Mouse (Mus musculus): ENCODE data around the gene Ubald2. TPM values are rescaled to one million over a fixed set of nuclear protein-coding genes. Genes with fewer than 3 reads are reported as not detected.

The Ubald2 gene
- total and polyA plus RNA-seq, 3 experiments = 56.8 to 77.7 TPM; not detected in 1

DNA sequence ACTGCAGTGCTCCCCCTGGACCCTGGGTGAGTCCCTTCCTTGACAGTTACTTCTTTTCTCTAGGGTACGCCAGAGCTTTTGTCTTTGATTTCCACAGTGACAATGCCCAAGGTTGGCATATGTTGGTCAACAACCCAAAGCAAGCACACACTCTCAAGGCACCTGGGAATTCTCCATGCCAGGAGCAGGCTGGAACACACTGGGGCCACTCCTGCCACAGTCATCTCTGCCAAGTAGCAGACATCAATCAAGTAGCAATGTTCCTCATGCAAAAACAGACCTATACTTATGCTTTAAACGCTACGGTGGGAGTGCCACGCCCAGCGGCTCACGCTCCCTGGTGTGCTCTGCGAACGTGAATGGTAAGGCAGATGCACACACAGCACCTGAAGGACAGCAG is 47.1 kb downstream of the Ubald2 start:
- no peak for DNase-seq (ENCODE audit: low read depth, low spot score)
- Histone ChIP-seq H3K9ac (ENCODE audit: control insufficient read depth, low read depth, low read length, poor library complexity, severe bottlenecking) (no peak overlapping the region), H3K36me3 (ENCODE audit: control insufficient read depth in 1 of 2, insufficient read depth in 2 of 2, low read length in 2 of 2) (peaks cover 0 to 37% of the 10 kb centered on the region in 2 experiments; a peak in 2 of 4 replicates), H3K9me3 (replicated peaks; ENCODE audit: insufficient read depth, low read length) (no peaks in the 10 kb centered on the region), H3K27me3 (ENCODE audit: control insufficient read depth in 1 of 2, insufficient read depth in 2 of 2, low read length in 2 of 2) (no peaks in the 10 kb centered on the region), H3K4me1 (ENCODE audit: control insufficient read depth in 1 of 2, insufficient read depth in 2 of 2, low read length in 2 of 2) (no peaks in the 10 kb centered on the region), H3K4me3 (ENCODE audit: control insufficient read depth in 1 of 2, insufficient read depth in 1 of 2, low read depth in 2 of 2, low read length in 2 of 2) (no peak overlapping the region), H3K79me2 (ENCODE audit: control insufficient read depth, insufficient read depth, low read length, poor library complexity) (no peaks in the 10 kb centered on the region; the same call in 1 of the 2 replicates), H3K27ac (ENCODE audit: control insufficient read depth, low read depth, low read length) (no peak overlapping the region)
- TF ChIP-seq MEF2A (IDR thresholded peaks at IDR 0.05; ENCODE audit: extremely low read depth, insufficient replicate concordance, low read depth, low read length, poor library complexity, severe bottlenecking) (no peak), HCFC1 (IDR thresholded peaks at IDR 0.05; ENCODE audit: low read depth, low read length) (no peak), TCF12 (IDR thresholded peaks at IDR 0.05; ENCODE audit: low read depth, low read length) (no peak), USF1 (IDR thresholded peaks at IDR 0.05; ENCODE audit: low read depth, low read length) (no peak), ZC3H11A (IDR thresholded peaks at IDR 0.05; ENCODE audit: low read depth, low read length) (no peak), UBTF (IDR thresholded peaks at IDR 0.05; ENCODE audit: borderline replicate concordance, insufficient read depth, low read depth, low read length) (no peak), ELF1 (IDR thresholded peaks at IDR 0.05; ENCODE audit: low read depth, low read length) (no peak), CHD2 (IDR thresholded peaks at IDR 0.05; ENCODE audit: low read length) (no peak), CHD1 (IDR thresholded peaks at IDR 0.05; ENCODE audit: low read depth, low read length) (no peak), MXI1 (IDR thresholded peaks at IDR 0.05; ENCODE audit: low read depth, low read length) (no peak), MAX (IDR thresholded peaks at IDR 0.05; ENCODE audit: low read length) (no peak)

DNA sequence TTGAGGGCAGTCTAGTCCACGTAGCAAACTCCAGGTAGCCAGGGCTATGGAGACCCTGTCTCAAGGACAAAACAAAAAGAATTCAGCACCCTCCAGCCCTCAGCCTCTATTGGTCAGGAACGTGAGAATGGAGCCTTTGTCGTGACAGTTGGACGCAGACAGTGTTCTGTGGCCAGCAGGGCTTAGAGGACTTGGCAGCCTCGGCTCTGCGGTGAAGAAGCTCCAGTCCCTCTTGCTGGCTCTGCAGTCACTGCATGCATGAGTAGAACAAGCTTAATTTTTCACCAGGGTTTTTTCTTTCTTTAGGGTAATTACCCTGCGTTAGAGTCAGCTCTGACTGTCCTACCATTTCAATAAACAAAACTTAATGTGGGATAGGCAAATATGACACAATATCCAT is 47.9 kb downstream of the Ubald2 start:
- Histone ChIP-seq H3K79me2 (ENCODE audit: control insufficient read depth, insufficient read depth, low read length, poor library complexity) (no peaks in the 10 kb centered on the region; the same call in 1 of the 2 replicates), H3K4me1 (ENCODE audit: control insufficient read depth in 1 of 2, insufficient read depth in 2 of 2, low read length in 2 of 2) (no peaks in the 10 kb centered on the region), H3K27ac (ENCODE audit: control insufficient read depth, low read depth, low read length) (no peak overlapping the region), H3K36me3 (ENCODE audit: control insufficient read depth in 1 of 2, insufficient read depth in 2 of 2, low read length in 2 of 2) (peaks cover 0 to 38% of the 10 kb centered on the region in 2 experiments; a peak in 2 of 4 replicates), H3K27me3 (ENCODE audit: control insufficient read depth in 1 of 2, insufficient read depth in 2 of 2, low read length in 2 of 2) (no peaks in the 10 kb centered on the region), H3K9me3 (replicated peaks; ENCODE audit: insufficient read depth, low read length) (no peaks in the 10 kb centered on the region), H3K4me3 (ENCODE audit: control insufficient read depth in 1 of 2, insufficient read depth in 1 of 2, low read depth in 2 of 2, low read length in 2 of 2) (no peak overlapping the region), H3K9ac (ENCODE audit: control insufficient read depth, low read depth, low read length, poor library complexity, severe bottlenecking) (no peak overlapping the region)
- TF ChIP-seq NRF1 (IDR thresholded peaks at IDR 0.05; ENCODE audit: insufficient read depth, low read depth, low read length, poor library complexity, severe bottlenecking) = no peak
- no peak for TF ChIP-seq MEF2A (IDR thresholded peaks at IDR 0.05; ENCODE audit: extremely low read depth, insufficient replicate concordance, low read depth, low read length, poor library complexity, severe bottlenecking)
- no peak for TF ChIP-seq BHLHE40 (IDR thresholded peaks at IDR 0.05; ENCODE audit: borderline replicate concordance, low read depth, low read length)
- no peak for TF ChIP-seq CTCF (IDR thresholded peaks at IDR 0.05 in 2 of 3, conservative IDR thresholded peaks at IDR 0.05 in 1 of 3; ENCODE audit: control insufficient read depth in 1 of 3, insufficient read depth in 1 of 3, low read depth in 2 of 3, low read length in 3 of 3, poor library complexity in 1 of 3, severe bottlenecking in 1 of 3)
- TF ChIP-seq E2F4 (IDR thresholded peaks at IDR 0.05; ENCODE audit: borderline replicate concordance, low read depth, low read length) = no peak
- TF ChIP-seq MYB (IDR thresholded peaks at IDR 0.05; ENCODE audit: low read depth, low read length) = no peak
- no peak for TF ChIP-seq RAD21 (IDR thresholded peaks at IDR 0.05; ENCODE audit: low read depth, low read length)
- TF ChIP-seq UBTF (IDR thresholded peaks at IDR 0.05; ENCODE audit: borderline replicate concordance, insufficient read depth, low read depth, low read length) = no peak
- no peak for TF ChIP-seq ETS1 (IDR thresholded peaks at IDR 0.05; ENCODE audit: low read depth, low read length)
- no peak for TF ChIP-seq MAX (IDR thresholded peaks at IDR 0.05; ENCODE audit: low read length)
- TF ChIP-seq ZNF384 (IDR thresholded peaks at IDR 0.05; ENCODE audit: low read depth, low read length) = no peak
- TF ChIP-seq ZC3H11A (IDR thresholded peaks at IDR 0.05; ENCODE audit: low read depth, low read length) = no peak
- TF ChIP-seq SIN3A (IDR thresholded peaks at IDR 0.05; ENCODE audit: low read length) = no peak
- TF ChIP-seq NELFE (IDR thresholded peaks at IDR 0.05; ENCODE audit: low read depth, low read length) = no peak
- TF ChIP-seq GABPA (IDR thresholded peaks at IDR 0.05; ENCODE audit: low read depth, low read length) = no peak
- DNase-seq (ENCODE audit: low read depth, low spot score) = no peak
